Mouse (Mus musculus): ENCODE measurements around the gene Palm2. TPM values are rescaled to one million over a fixed set of nuclear protein-coding genes. Genes with fewer than 3 reads are reported as not detected.

Gene Palm2
- polyA plus RNA-seq, 1 experiment from 2014 or later: 9.7 TPM

GRCm38 (mm10) chr4:57606258-57606657 is 172.2 kb downstream of the Palm2 start:
- Histone ChIP-seq H3K27ac (no peak overlapping the region), H3K4me2 (replicated peaks) (no peak overlapping the region), H3K4me1 (peaks cover 42% of the 10 kb centered on the region), H3K4me3 (no peak overlapping the region), H3K36me3 (no peaks in the 10 kb centered on the region), H3K9me3 (no peaks in the 10 kb centered on the region), H3K9ac (no peak overlapping the region), H3K27me3 (no peaks in the 10 kb centered on the region)
- no peak for ATAC-seq (ENCODE audit: low FRiP score, low read depth)
- WGBS: 92% methylated on average over 3 of the region's 3 CpGs

- H3K27ac ChIP-seq: peak overlapping the region; percentile 78
- ATAC-seq (ENCODE audit: low FRiP score, low read depth): peak; percentile 84
- H3K9ac ChIP-seq: no peak overlapping the region
- peak overlapping the region; percentile 16 for H3K4me3 ChIP-seq
- no peaks in the 10 kb centered on the region for H3K36me3 ChIP-seq
- H3K4me1 ChIP-seq: peaks cover 51% of the 10 kb centered on the region
- no peaks in the 10 kb centered on the region for H3K9me3 ChIP-seq
- H3K4me2 ChIP-seq (replicated peaks): peak overlapping the region; percentile 58
- no peaks in the 10 kb centered on the region for H3K27me3 ChIP-seq
- 12% methylated on average over 22 of the region's 22 CpGs for WGBS
Measured at GRCm38 (mm10) chr4:57607247-57607942, 173.3 kb downstream of the Palm2 start.

GRCm38 (mm10) chr4:57611303-57612077 is 177.4 kb downstream of the Palm2 start:
- no peaks in the 10 kb centered on the region for H3K36me3 ChIP-seq
- WGBS: 6% methylated on average over 17 of the region's 17 CpGs
- H3K4me1 ChIP-seq: peaks cover 51% of the 10 kb centered on the region
- no peaks in the 10 kb centered on the region for H3K27me3 ChIP-seq
- H3K9me3 ChIP-seq: no peaks in the 10 kb centered on the region
- ATAC-seq (ENCODE audit: low FRiP score, low read depth): peak; percentile 84
- peak overlapping the region; percentile 51 for H3K4me2 ChIP-seq (replicated peaks)
- H3K4me3 ChIP-seq: peak overlapping the region; percentile 20
- H3K9ac ChIP-seq: 0 out of 2 replicates have a peak overlapping the region, but pooled peaks have one; percentile 35
- H3K27ac ChIP-seq: peak overlapping the region; percentile 79

- H3K4me2 ChIP-seq (replicated peaks): no peak overlapping the region; the same call in 1 of the 2 replicates
- H3K36me3 ChIP-seq: no peaks in the 10 kb centered on the region
- H3K27me3 ChIP-seq: no peaks in the 10 kb centered on the region
- H3K27ac ChIP-seq: no peak overlapping the region
- peaks cover 49% of the 10 kb centered on the region for H3K4me1 ChIP-seq
- ATAC-seq (ENCODE audit: low FRiP score, low read depth): no peak
- H3K4me3 ChIP-seq: no peak overlapping the region
- WGBS: 86% methylated on average over 5 of the region's 5 CpGs
- no peak overlapping the region for H3K9ac ChIP-seq
- no peaks in the 10 kb centered on the region for H3K9me3 ChIP-seq
Measured at GRCm38 (mm10) chr4:57612716-57613115, 178.7 kb downstream of the Palm2 start.

- Histone ChIP-seq H3K36me3 (peaks cover under 1% of the 10 kb centered on the region; the same call in 1 of the 2 replicates), H3K9me3 (no peaks in the 10 kb centered on the region), H3K4me3 (no peak overlapping the region), H3K27me3 (no peaks in the 10 kb centered on the region), H3K4me1 (peaks cover 49% of the 10 kb centered on the region), H3K9ac (no peak overlapping the region), H3K4me2 (replicated peaks) (no peak overlapping the region), H3K27ac (no peak overlapping the region)
- WGBS: 93% methylated on average over 4 of the region's 4 CpGs
- no peak for ATAC-seq (ENCODE audit: low FRiP score, low read depth)
Measured at GRCm38 (mm10) chr4:57614686-57615085, 180.6 kb downstream of the Palm2 start.

GRCm38 (mm10) chr4:57618743-57619142 is 184.7 kb downstream of the Palm2 start:
- no peak for ATAC-seq (ENCODE audit: low FRiP score, low read depth)
- Histone ChIP-seq H3K27me3 (no peaks in the 10 kb centered on the region), H3K27ac (no peak overlapping the region), H3K4me1 (peaks cover 21% of the 10 kb centered on the region), H3K9me3 (no peaks in the 10 kb centered on the region), H3K4me3 (no peak overlapping the region), H3K9ac (no peak overlapping the region), H3K4me2 (replicated peaks) (no peak overlapping the region), H3K36me3 (peaks cover 7% of the 10 kb centered on the region)
- WGBS: 44% methylated on average over 6 of the region's 6 CpGs

GRCm38 (mm10) chr4:57622816-57623215 is 188.8 kb downstream of the Palm2 start:
- no peak overlapping the region for H3K4me2 ChIP-seq (replicated peaks)
- H3K4me3 ChIP-seq: no peak overlapping the region
- H3K36me3 ChIP-seq: peaks cover 7% of the 10 kb centered on the region
- H3K27me3 ChIP-seq: no peaks in the 10 kb centered on the region
- ATAC-seq (ENCODE audit: low FRiP score, low read depth): no peak
- H3K9ac ChIP-seq: no peak overlapping the region
- WGBS: 86% methylated on average over 7 of the region's 7 CpGs
- peaks cover 18% of the 10 kb centered on the region for H3K4me1 ChIP-seq
- no peaks in the 10 kb centered on the region for H3K9me3 ChIP-seq
- H3K27ac ChIP-seq: no peak overlapping the region

GRCm38 (mm10) chr4:57624819-57625218 is 190.8 kb downstream of the Palm2 start:
- Histone ChIP-seq H3K27ac (no peak overlapping the region), H3K9ac (no peak overlapping the region), H3K4me1 (peaks cover 6% of the 10 kb centered on the region; the same call in 1 of the 2 replicates), H3K9me3 (no peaks in the 10 kb centered on the region), H3K4me3 (no peak overlapping the region), H3K27me3 (no peaks in the 10 kb centered on the region), H3K36me3 (peaks cover 5% of the 10 kb centered on the region), H3K4me2 (replicated peaks) (no peak overlapping the region)
- WGBS: 72% methylated on average over 2 of the region's 2 CpGs
- no peak for ATAC-seq (ENCODE audit: low FRiP score, low read depth)

- no peak overlapping the region for H3K4me3 ChIP-seq
- 78% methylated on average over 1 of the region's 1 CpGs for WGBS
- no peak overlapping the region for H3K27ac ChIP-seq
- H3K9me3 ChIP-seq: no peaks in the 10 kb centered on the region
- H3K9ac ChIP-seq: no peak overlapping the region
- ATAC-seq (ENCODE audit: low FRiP score, low read depth): no peak
- no peak overlapping the region for H3K4me2 ChIP-seq (replicated peaks)
- H3K4me1 ChIP-seq: peaks cover 6% of the 10 kb centered on the region; the same call in 1 of the 2 replicates
- H3K36me3 ChIP-seq: 0 out of 2 replicates have a peak, but pooled peaks cover under 1% of the 10 kb centered on the region
- no peaks in the 10 kb centered on the region for H3K27me3 ChIP-seq
Measured at GRCm38 (mm10) chr4:57625306-57625705, 191.3 kb downstream of the Palm2 start.

GRCm38 (mm10) chr4:57625756-57626155 is 191.7 kb downstream of the Palm2 start:
- ATAC-seq (ENCODE audit: low FRiP score, low read depth): no peak
- Histone ChIP-seq H3K4me1 (peaks cover 6% of the 10 kb centered on the region; the same call in 1 of the 2 replicates), H3K36me3 (no peaks in the 10 kb centered on the region), H3K4me2 (replicated peaks) (no peak overlapping the region), H3K9ac (no peak overlapping the region), H3K27me3 (no peaks in the 10 kb centered on the region), H3K9me3 (no peaks in the 10 kb centered on the region), H3K27ac (no peak overlapping the region), H3K4me3 (no peak overlapping the region)
- WGBS: 63% methylated on average over 1 of the region's 1 CpGs

- 84% methylated on average over 5 of the region's 5 CpGs for WGBS
- H3K36me3 ChIP-seq: no peaks in the 10 kb centered on the region
- no peak overlapping the region for H3K4me2 ChIP-seq (replicated peaks)
Measured at GRCm38 (mm10) chr4:57626921-57627320, 192.9 kb downstream of the Palm2 start.

GRCm38 (mm10) chr4:57632386-57632785 is 198.3 kb downstream of the Palm2 start:
- H3K9ac ChIP-seq: no peak overlapping the region
- WGBS: 90% methylated on average over 5 of the region's 5 CpGs
- no peaks in the 10 kb centered on the region for H3K9me3 ChIP-seq
- peaks cover 12% of the 10 kb centered on the region for H3K4me1 ChIP-seq
- no peaks in the 10 kb centered on the region for H3K36me3 ChIP-seq
- no peak overlapping the region for H3K4me3 ChIP-seq
- H3K27ac ChIP-seq: no peak overlapping the region
- H3K27me3 ChIP-seq: no peaks in the 10 kb centered on the region
- no peak overlapping the region for H3K4me2 ChIP-seq (replicated peaks)
- no peak for ATAC-seq (ENCODE audit: low FRiP score, low read depth)

More at GRCm38 (mm10) chr4:57626921-57627320, 192.9 kb downstream of the Palm2 start:
- Histone ChIP-seq H3K4me3 (no peak overlapping the region), H3K4me1 (peaks cover 6% of the 10 kb centered on the region; the same call in 1 of the 2 replicates), H3K9ac (no peak overlapping the region), H3K27ac (no peak overlapping the region), H3K9me3 (no peaks in the 10 kb centered on the region), H3K27me3 (no peaks in the 10 kb centered on the region)
- no peak for ATAC-seq (ENCODE audit: low FRiP score, low read depth)

Data from limb, embryonic 13.5 days (tissue).